Mouse (Mus musculus) G1E (cell line): Measurements from ENCODE around the gene Edem1.

Source experiments
- CTCF ChIP-seq: IDR thresholded peaks from 2 replicates; pipeline ENCODE4 v1.5.1; 2012; ENCODE audit warnings: low read depth, low read length, inconsistent platforms, mixed read lengths
- GATA1 ChIP-seq: IDR thresholded peaks from 2 replicates; pipeline ENCODE4 v1.6.1; 2012; ENCODE audit warnings: borderline replicate concordance, low read length, inconsistent platforms, mixed read lengths
- GATA2 ChIP-seq: IDR thresholded peaks from 2 replicates; pipeline ENCODE4 v1.6.1; 2012; ENCODE audit warnings: low read depth, low read length, inconsistent platforms, borderline replicate concordance
- POLR2AphosphoS5 ChIP-seq: IDR thresholded peaks from 2 replicates; pipeline ENCODE4 v1.6.1; 2012; ENCODE audit warnings: low read depth, low read length, inconsistent platforms; ENCODE audit not compliant: insufficient replicate concordance
- TAL1 ChIP-seq: conservative IDR thresholded peaks from 2 replicates; pipeline ENCODE4 v1.6.1; 2012; ENCODE audit warnings: low read depth, low read length, inconsistent platforms, mixed read lengths

GRCm38 (mm10) chr6:108896525-108897087 lies 68.2 kb downstream of the Edem1 start:
- no peak for TF ChIP-seq GATA1
- TF ChIP-seq CTCF, result no peak
- no peak for TF ChIP-seq POLR2AphosphoS5
- TF ChIP-seq TAL1, result no peak
- no peak for TF ChIP-seq GATA2
